Mouse (Mus musculus) ovary, adult 18-20 months (tissue): Measurements from ENCODE around the gene Clybl.

Experiments
- DNase-seq: peaks from one replicate; pipeline ENCODE4 v3.0.0; 2022; ENCODE audit warnings: low spot score, mixed read lengths

Clybl gene

GRCm38 (mm10) chr14:122424441-122424840, 242.9 kb downstream of the Clybl start:
- DNase-seq: no peak

- no peak for DNase-seq
Measured at GRCm38 (mm10) chr14:122426529-122427203, 245.2 kb downstream of the Clybl start.

- no peak for DNase-seq
Measured at GRCm38 (mm10) chr14:122427204-122427560, 245.7 kb downstream of the Clybl start.

GRCm38 (mm10) chr14:122427654-122428053, 246.2 kb downstream of the Clybl start:
- DNase-seq: no peak

- DNase-seq: no peak
Measured at GRCm38 (mm10) chr14:122432558-122432957, 251.1 kb downstream of the Clybl start.

GRCm38 (mm10) chr14:122434039-122434438, 252.5 kb downstream of the Clybl start:
- DNase-seq: no peak

- DNase-seq: no peak
Measured at GRCm38 (mm10) chr14:122436850-122437249, 255.3 kb downstream of the Clybl start.

GRCm38 (mm10) chr14:122449601-122450495, 268.3 kb downstream of the Clybl start:
- no peak for DNase-seq

GRCm38 (mm10) chr14:122450496-122451382, 269.2 kb downstream of the Clybl start, which contains the start of gene Gm5089:
TSS of gene Gm5089 (minus strand) at chr14:122451115.
- DNase-seq: no peak

GRCm38 (mm10) chr14:122451551-122452145, 270.1 kb downstream of the Clybl start:
- no peak for DNase-seq
